Mouse (Mus musculus) right cerebral cortex, postnatal 10 days (tissue): ENCODE results near the gene Gucy1b2.

Experiments
- DNase-seq, 2 experiments: peaks; one replicate each; pipeline ENCODE4 v3.0.0; 2021; ENCODE audit warnings: low spot score in 2 of 2

Gene Gucy1b2

DNA sequence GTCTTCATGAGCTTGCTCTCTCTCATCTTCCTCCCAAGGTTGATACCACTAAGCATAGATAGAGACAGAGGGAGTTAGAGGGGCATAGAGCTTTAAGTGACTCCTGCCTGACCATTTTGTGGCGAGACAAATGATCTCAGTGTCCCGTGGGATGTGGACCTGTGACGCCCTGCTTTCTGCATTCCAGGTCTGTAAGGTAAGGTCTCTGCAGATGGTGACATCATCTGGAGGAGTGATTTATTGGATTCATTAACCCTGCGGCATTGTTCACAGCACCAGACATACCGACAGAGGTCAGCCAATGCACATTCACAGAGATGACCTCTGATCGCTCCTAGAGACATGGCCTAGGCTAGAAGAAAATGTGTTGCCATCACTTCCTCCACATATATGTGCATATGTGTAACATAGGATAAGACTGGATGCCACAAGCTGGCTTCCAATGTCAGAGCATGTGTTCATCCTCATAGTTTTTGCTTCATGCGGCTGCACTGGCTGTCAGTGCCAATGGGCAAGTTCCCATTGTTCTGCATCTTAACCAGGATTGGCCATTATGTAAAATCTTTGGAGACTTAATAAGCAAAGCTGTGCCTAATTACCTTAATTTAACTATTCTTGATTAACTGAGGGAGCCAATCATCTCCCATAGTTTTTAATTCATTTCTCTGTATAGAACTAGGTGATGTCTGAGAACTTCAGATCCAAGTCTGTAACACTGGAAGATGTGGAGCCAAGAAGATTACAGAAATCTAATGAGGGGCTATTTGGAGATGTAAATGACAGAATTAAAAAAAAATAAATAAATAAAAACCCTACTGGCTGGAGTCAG is 9.5 kb downstream of the Gucy1b2 start:
- DNase-seq: no peak

DNA sequence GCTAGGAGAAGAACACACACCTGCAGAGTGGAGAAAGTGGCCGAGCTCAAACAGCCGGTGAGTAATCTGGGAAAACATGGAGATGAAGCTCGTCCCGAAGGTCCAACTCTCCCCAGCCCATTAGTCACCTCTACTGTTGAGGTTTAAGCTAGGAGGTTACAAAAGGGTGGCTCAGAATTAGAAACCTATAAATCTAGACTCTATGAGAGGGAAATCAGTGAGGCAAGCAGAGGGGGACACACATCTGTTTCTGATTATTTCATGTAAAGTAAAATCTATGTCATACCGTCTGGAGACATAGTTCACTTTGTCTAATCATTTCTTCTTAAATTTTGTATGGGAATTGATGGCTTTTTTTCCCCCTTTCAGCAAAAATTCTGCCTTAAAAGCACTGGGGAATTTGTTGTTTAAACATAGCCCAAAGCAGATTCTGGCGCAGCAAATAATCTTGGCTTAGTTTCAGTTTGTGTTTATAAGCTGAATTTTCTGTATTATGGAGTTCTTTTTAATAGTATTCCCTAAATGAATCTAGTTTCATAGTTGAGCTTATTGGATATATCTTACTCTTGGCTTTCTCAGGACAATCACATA is 12.2 kb downstream of the Gucy1b2 start:
- DNase-seq: no peak

DNA sequence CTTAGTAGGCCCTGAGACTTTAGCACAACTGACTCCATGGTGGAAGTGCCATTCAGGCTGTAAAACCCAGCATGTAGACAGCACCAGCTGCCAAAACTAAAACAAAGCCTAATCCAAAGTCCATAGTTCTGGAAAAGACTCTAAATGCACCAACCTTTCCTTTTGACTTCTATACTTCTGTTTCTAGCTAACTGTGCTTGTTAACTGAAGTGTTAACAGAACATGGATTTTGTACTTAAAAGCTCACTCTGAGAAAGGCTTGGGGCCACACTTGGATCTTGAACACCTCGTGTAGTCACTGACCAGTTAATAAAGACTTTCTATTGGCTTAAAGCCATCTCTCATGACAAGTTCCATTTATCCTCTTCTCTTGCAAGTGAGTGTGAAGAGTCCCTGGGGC is 13.1 kb downstream of the Gucy1b2 start:
- no peak for DNase-seq

DNA sequence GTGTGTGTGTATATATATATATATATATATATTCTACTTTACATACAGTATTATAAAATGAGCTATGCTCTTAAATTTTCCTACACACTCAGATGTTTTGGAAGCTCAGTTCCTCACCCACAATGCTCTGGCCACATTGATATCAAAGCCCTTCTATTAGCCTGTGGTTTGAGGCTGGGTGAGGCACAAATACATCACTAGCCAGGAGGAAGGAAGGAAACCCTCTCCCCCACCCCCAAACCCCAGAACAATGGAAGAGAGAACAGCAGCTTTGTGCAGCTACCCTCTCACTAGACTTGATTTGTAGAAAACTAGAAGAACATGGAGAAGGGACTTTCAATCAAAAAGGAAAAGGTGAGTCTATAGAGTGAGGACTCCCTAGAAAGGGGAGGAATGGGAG is 16.1 kb downstream of the Gucy1b2 start:
- no peak for DNase-seq

DNA sequence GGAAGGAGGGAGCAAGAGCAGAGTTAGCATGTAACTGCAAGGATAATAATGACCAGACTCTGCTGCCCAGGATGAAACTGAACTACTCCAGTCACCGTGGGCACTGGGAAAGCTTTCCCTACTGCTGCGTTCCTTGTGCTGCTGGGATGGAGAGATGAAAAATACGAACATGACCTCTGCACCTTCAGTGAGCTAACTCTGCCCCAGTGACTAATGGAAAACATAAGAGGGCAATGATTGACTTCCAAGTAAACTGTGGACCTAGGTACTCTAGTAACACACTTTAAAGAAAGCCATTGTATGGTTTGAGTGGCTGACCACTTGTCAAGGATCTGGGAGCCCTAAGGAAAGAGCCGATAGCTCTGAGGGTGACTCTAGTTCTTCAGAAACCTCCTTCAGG is 17.9 kb downstream of the Gucy1b2 start:
- DNase-seq: no peak

DNA sequence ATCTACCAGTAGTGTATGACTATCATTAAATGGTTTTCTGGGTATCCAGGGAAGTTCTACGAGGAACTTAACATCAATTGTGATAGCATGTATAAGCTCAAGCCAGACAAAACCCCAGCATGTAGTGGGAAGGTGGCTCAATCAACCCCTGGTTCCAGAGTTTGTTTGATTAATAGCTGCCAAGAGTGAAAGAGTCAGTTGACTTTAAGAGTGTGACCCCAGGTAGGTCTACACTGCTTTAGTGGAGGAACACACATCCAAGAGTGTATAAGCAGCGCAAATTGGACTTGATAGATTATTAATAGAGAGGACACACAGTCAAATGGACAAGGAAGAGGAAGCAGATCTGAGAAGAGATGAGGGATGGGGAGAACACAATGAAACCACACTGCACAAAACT is 18.3 kb downstream of the Gucy1b2 start:
- no peak for DNase-seq

DNA sequence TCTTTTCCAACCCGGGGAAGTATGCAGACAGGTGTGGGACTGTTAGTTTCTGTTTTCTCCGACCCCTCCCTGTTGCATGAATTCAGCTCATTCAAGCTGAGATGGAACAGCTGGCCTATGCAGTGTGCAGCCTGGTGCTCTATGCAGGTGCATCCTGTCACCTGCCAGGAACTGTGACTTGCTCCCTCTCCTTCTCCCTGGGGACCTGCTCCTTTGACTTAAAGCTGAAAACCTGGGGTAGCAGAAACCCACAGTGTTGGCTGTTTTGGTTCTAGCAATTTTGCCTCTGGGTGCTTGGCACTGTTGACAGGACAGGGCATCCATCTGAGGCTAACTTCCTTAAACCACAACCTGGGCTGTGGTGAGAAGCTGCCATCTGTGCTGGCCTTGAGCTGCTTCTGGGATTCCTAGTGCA is 30.8 kb downstream of the Gucy1b2 start:
- no peak for DNase-seq

DNA sequence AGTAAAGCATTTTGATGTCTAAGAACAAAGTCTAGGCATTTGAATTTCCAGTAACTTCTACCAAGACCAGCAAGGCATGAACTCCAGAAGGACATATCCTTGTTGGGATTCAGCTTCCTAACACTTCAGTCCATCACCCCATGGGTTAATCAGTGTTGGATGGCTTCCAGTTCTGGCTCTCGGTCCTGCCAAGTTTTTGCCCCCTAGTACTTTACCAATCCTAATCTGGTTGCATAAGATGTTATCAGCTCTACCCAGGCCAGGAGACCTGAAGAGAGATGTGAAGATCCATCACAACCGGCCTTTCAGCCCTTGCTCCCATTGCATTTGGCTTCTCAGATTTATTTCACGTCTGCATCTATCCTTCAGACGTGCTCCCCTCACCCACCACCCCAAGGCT is 33.8 kb downstream of the Gucy1b2 start:
- no peak for DNase-seq

DNA sequence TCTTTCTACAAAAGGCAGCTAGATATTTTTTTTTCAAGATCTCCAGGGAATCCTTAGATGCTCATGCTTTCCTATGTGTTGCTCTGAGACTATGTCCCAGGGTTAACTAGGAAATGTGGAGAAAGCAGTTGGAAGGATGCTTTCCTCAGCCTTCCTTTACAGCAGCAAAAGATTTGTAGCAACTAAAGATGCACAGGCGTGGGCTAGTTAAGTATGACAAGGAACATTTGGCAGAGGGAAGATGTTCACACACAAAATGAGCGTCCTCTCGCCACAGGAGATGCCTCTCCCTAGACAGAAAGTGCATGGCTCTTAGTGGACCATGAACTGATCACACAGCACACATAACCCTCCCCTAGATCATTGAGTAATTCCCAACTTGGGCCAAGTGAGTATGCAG is 38.6 kb downstream of the Gucy1b2 start:
- DNase-seq: peak in 1 of 2 experiments; percentile 31

DNA sequence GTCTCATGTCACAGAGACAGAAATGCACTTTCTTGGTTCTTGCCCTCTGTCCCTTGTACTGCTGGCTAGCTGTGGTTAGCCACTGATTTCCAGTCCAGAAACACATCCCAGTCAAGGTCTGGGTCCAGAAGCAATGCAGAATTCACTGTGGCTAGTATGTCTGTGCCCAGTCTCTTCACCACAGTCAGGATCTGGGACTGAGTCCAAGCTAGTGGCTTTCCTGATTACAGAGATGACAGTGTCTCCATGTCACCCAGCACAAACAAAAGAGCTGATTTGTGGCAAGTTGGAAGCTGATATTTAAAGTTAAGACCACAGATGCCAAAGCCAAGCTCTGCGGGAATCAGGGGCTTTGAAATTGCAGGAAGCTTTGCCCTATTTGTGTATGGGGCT is 39.4 kb downstream of the Gucy1b2 start:
- peak; percentile 79 to 83 for DNase-seq

DNA sequence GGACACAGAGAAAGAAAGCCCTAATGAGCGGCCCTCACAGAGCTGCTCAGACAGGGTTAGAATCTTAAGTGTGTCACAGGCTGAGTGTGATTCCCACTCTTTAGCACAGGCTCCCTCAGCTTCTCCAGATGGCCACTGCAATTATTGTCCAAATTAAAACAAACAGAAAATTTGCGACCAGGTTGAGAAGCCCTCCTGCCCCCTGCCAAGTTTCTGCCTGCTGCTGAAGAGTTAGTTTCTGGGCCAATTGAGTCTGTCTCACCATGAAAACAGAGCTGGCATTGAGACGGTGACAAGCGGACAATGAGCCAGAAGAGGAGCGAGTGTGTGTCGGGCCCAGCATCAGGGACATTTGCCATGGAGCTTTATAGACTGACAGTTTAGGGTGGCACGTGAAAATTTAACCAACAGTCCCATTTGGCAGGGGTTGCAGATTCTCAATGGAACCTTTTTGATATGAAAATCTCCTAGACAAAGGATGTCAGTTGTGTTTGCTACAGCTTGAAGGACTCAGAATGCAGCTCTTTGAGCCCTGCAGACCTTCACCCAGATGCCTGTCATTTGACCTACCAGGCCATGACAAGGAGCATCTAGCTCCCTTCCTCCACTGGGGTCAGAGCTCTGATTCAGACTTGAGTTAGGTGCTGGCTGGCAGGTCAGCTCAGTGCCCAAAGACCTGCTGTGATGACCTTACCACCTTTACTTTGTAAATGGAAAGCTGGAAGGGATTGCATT is 39.9 kb downstream of the Gucy1b2 start:
- peak; percentile 77 to 85 for DNase-seq

DNA sequence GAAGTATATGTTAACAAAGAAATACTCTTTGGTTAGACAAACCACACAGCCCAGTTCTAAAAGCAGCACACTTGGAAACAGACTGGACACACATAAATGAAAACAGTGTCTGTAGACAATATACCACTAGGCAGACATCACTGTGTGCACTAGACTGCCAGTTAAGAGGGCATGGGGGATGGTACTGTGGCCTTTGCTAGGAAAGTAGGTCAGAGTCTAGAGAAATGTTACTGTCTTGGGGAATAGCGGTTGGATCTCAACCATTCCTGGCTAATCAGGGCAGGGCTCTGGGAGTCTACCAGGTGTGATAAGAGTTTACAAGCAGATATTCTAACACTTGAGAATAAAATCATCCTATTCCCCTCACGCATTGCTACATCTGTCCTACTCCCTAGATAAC is 60.7 kb downstream of the Gucy1b2 start:
- no peak for DNase-seq

DNA sequence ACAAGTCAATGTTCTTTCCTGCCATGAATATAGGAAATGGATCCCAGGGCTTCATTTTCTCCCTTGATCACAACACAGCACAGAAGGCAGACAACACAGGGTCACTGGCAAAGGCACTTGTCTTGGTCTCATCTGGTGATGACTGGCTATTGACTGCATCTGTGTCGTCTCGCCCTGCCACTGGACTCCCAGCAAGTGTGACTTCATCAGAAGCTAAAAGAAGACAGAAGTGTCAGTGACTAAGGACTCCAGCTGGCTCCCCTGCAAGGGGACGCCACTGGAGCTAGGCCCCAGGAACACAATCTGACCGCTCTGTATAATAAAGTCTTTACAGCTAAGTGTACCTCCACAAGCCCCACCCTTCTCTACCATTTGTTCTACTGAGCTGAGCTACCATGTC is 63.3 kb downstream of the Gucy1b2 start:
- DNase-seq: no peak

DNA sequence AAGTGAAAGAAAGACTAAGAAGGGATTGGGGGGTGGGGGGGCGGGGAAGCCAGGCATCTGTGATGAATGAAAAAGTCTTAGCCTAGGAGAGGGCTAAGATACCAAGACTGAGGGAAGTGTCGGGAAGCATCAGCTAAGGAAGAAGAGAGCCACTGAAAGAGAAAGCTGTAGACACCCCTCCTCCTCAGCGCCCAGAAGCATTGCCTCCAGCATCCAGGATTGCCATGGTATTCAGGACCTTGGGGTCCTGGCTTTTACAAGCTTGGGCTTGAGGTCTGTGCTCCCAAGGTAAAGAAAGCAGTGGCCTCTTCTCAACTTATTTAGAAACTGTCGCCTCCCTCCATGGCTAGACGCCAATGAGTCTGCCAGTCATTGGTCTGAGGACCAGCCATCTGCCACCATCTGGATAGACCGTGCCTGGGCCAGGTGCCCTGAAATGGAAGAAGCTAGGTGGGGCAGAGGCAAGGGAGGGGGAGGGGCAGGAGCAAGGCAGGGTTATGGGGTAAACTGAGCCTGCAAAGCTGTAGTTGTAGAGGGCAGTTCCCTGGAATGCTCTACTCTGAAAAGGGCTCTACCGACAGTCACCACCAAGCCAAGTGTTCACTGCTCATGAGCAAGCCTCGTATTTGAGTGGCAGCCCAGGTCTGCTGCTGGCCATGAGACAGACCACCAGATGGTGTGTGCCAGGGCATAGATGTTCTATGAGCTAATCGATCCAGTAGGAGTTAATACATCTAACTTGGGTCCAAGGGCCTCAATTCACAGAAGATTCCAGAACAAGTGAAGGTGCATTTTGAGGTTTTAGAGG is 66.2 kb downstream of the Gucy1b2 start:
- peak; percentile 63 to 64 for DNase-seq

DNA sequence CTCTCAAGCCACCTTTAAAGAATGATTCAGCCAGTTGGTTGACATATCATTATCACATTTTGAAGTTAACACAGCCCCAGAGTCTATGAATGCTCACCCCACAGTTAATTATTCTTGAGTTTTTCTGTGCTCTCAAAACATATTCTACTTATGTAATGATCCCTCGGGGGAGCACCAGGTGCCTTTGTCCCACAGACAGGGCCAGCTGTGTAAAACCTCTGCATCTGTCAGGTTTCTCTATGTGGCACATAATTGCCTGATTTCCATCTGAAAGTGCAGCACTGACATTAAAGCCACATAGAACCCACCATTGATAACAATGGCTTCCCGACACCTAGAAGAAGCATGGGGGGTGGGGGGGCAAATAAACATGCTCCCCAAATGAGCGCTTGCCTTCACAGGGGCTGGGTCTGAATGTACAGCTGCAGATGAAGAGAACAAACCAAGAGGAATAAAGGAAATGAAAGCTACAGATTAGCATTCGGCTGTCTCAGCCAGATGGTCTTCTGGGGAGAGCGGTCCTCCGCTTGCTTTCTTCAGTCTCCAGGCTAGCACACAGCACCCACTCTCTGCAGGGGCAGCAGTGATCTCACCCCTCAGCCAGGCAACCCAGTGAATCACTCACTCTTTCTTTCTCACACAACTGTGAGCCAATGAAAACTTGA is 66.9 kb downstream of the Gucy1b2 start:
- peak; percentile 62 to 78 for DNase-seq

DNA sequence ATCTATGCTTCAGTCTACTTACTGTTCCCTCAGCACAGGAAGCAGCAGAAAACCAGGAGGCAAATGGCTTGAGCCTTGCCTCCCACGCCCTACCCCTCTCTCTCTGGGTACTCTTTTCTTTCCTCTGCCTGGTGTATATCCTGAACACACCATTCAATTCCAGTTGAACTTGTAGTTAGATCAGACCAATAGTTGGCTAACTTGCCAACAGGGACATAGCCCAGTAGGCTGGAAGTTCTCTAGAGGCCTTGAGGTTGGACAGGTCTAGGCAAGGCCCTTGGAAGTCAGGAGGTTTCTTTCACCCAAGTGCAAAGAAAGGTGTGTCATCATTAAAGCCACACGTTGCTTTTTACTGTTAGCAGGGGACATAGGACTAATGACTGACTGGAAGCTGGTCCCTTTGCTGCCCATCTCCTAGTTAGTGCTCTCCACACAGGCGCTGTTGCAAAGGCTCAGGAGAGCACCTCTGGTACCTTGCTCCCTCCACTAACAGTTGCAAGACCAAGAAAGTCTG is 72.2 kb downstream of the Gucy1b2 start:
- no peak for DNase-seq

DNA sequence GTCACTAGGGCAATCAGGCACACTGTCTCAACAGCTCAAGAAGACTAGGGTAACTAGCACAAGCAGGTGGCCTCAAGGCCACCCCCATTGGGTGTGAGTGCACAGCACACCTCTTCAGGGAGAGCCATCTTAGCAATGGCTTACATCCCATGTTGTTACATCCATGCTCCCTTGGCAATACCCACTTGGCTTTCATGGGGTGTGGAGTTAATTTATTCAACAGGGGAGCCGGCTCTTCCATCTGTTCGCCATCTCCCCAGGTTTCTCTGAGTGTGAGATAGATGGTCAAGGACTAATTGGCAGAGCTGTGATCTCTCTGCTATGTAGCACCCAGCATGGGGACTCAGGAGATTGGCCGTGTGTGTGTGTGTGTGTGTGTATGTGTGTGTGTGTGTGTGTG is 73.0 kb downstream of the Gucy1b2 start:
- DNase-seq: no peak

DNA sequence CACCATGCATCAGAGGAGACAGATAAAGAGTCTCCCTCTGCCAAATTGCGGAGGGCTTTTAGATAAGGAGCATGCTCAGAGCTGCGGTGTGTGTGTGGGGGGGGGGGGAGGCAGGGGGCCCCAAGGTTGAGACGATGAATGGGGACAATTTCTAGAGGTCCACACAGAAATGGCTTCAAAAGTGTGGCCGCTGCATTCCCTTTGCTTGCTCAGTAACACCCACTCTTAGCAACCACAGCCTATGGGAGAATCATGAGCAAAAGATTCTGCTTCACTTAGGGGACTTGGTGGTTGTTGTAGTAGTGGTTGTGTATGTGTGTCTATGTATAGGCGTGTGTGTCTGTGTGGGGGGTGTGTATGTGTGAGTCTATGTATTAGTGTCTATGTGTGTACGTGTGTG is 75.5 kb downstream of the Gucy1b2 start:
- no peak for DNase-seq

DNA sequence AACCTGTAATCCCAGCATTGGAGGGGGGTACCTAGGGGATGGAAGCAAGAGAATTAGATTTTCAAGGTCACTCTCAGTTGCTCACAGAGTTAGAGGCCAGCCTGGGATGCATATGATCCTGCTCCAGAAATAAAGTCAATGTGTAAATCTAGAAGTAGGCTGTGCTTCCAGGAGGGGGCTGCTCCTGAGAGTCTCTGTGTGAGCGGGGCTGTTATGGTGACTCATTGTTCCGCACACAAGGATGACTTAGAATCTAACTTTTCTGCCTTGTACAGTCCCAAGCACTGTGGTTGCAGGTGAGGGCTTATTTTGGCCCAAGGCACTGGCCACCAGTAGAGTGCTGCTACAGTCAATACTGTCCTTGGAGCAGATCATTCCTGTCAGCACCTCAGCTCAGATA is 76.7 kb downstream of the Gucy1b2 start:
- no peak for DNase-seq

DNA sequence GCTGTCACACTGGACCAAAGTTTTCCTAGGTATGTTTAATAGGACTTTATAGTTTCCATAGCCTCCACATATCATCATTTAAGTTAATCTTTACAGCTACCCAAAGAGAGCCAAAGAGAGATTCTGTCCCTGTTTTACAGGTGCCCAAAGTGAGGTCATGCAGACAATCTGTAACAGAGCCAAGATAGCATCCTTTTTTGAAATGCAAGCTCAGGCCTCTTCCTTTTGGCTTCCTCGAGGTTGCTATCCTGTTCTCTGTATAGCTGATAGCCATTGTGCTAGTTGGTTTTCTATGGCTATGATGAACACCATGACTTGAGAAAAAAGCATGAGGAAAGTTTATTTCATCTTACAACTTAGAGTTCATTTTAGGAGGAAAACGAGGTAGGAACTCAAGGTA is 80.0 kb downstream of the Gucy1b2 start:
- DNase-seq: no peak

DNA sequence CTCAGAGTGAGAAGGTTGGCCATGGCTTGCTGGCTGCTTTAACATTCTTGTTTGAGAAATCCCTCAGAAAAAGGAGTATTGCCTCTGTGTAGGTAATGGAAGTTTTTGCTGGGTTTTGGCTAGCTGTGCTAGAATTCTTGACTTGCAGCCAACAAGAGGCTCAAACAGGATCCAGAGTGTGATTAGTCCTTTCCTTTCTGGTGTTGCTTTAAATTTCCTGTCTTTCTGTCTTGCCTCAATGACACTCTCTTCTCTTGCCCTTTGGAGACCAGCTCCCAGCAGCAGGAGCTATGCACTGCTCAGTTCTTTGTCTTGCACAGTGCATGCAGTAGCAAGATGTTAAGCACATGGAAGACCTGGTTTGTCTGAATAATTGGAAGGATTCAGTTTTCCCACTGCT is 80.4 kb downstream of the Gucy1b2 start:
- DNase-seq: no peak
